8 mouse cellular contexts compared by ENCODE assay signal in the genomic region with DNA sequence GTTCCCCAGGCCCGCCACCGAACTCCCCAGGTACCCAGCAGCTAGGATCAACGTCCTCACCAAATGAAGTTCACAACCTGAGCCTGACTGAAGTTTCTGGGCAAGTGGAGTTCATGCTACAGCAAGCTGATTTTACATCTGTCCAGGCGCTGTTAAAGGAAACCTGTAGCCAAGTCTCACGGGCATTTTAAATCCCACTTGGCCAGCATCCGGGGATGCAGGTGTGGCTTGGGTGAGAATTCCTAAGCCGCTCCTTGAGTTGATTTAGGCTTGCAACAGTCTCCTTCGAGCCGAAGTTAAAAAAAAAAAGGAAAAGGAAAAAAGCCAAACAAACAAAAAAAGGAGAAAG. TPM values are rescaled to one million over a fixed set of nuclear protein-coding genes. Genes with fewer than 3 reads are reported as not detected.
DNase-seq lines count a peak whose midpoint lies in the region; ATAC-seq and TF ChIP-seq lines count a peak whose summit lies in the region.

Gene Pfkl, minus strand, starts transcription at position 139 of the 349 bp plus-strand sequence.

- TF ChIP-seq EP300 in stomach, postnatal 0 days (optimal IDR thresholded peaks at IDR 0.05) = no peak

- no peak for TF ChIP-seq CTCF in cortical plate, adult 2 months (IDR thresholded peaks at IDR 0.05; ENCODE audit: extremely low read depth, insufficient read depth, low read length)
- TF ChIP-seq CTCF in stomach, postnatal 0 days (IDR thresholded peaks at IDR 0.05; ENCODE audit: low read depth) = no peak

- peak within 1 kb of the TSS; percentile 99 for H3K4me3 ChIP-seq in megakaryocyte, embryonic 14.5 days (replicated peaks)
- H3K4me3 ChIP-seq in cortical plate, adult 2 months (ENCODE audit: insufficient read depth, low read length) = peak within 1 kb of the TSS; percentile 86
- peak within 1 kb of the TSS; percentile 86 for H3K4me3 ChIP-seq in limb, embryonic 14.5 days (replicated peaks; ENCODE audit: low read length)
- H3K4me3 ChIP-seq in stomach, postnatal 0 days (ENCODE audit: low read depth, low read length) = peak within 1 kb of the TSS; percentile 79

- H3K36me3 ChIP-seq in megakaryocyte, embryonic 14.5 days (replicated peaks; ENCODE audit: low read length) = peaks cover 35% of the 10 kb centered on the region
- H3K36me3 ChIP-seq in limb, embryonic 14.5 days (ENCODE audit: control insufficient read depth, insufficient read depth, low read length) = peaks cover 5% of the 10 kb centered on the region
- no peaks in the 10 kb centered on the region for H3K36me3 ChIP-seq in stomach, postnatal 0 days (ENCODE audit: control insufficient read depth, insufficient read depth, low read length)

- no peak for ATAC-seq in megakaryocyte, adult 5-6 weeks (ENCODE audit: poor library complexity, severe bottlenecking)
- ATAC-seq in limb, embryonic 14.5 days (ENCODE audit: low FRiP score, low read depth) = peak; percentile 27
- ATAC-seq in stomach, postnatal 0 days (ENCODE audit: low FRiP score, low TSS enrichment) = 0 out of 2 replicates have a peak, but pooled peaks have one; percentile 10

- peak within 1 kb of the TSS; percentile 71 for H3K4me2 ChIP-seq in limb, embryonic 14.5 days (replicated peaks; ENCODE audit: low read depth, low read length, severe bottlenecking)
- H3K4me2 ChIP-seq in stomach, postnatal 0 days (replicated peaks; ENCODE audit: low read depth) = peak within 1 kb of the TSS; percentile 84

- H3K4me1 ChIP-seq in megakaryocyte, embryonic 14.5 days = peaks cover 62% of the 10 kb centered on the region
- H3K4me1 ChIP-seq in cortical plate, adult 2 months (ENCODE audit: control insufficient read depth, insufficient read depth, low read length) = peaks cover 14% of the 10 kb centered on the region
- H3K4me1 ChIP-seq in limb, embryonic 14.5 days (ENCODE audit: control insufficient read depth, insufficient read depth, low read length) = peaks cover 23% of the 10 kb centered on the region
- H3K4me1 ChIP-seq in stomach, postnatal 0 days (replicated peaks; ENCODE audit: control insufficient read depth, insufficient read depth) = peaks cover 9% of the 10 kb centered on the region

- WGBS in limb, embryonic 14.5 days = 0% methylated on average over 9 of the region's 9 CpGs
- WGBS in stomach, postnatal 0 days = under 1% methylated on average over 9 of the region's 9 CpGs

- peaks cover 2% of the 10 kb centered on the region; the same call in 1 of the 2 replicates for H3K9me3 ChIP-seq in megakaryocyte, embryonic 14.5 days
- H3K9me3 ChIP-seq in limb, embryonic 14.5 days (ENCODE audit: control insufficient read depth, low read length) = no peaks in the 10 kb centered on the region
- no peaks in the 10 kb centered on the region for H3K9me3 ChIP-seq in stomach, postnatal 0 days (ENCODE audit: control insufficient read depth, low read length)

- no peaks in the 10 kb centered on the region for H3K27me3 ChIP-seq in megakaryocyte, embryonic 14.5 days (replicated peaks)
- H3K27me3 ChIP-seq in limb, embryonic 14.5 days (ENCODE audit: control insufficient read depth, insufficient read depth, low read length) = no peaks in the 10 kb centered on the region
- no peaks in the 10 kb centered on the region for H3K27me3 ChIP-seq in stomach, postnatal 0 days (ENCODE audit: control insufficient read depth, insufficient read depth, low read length)

- no peak for DNase-seq in heart, postnatal 36 days
- no peak for DNase-seq in limb, embryonic 14.5 days (ENCODE audit: low spot score)
- no peak for DNase-seq in stomach, postnatal 0 days (ENCODE audit: low spot score)
- no peak for DNase-seq in Muller cell, postnatal 12 days (ENCODE audit: inconsistent ontology term)
- no peak for DNase-seq in cerebellum, postnatal 10 days

- H3K27ac ChIP-seq in cortical plate, adult 2 months (ENCODE audit: insufficient read depth, low read length) = peak within 1 kb of the TSS; percentile 98
- H3K27ac ChIP-seq in limb, embryonic 14.5 days (replicated peaks; ENCODE audit: low read depth, low read length) = peak within 1 kb of the TSS; percentile 96
- H3K27ac ChIP-seq in stomach, postnatal 0 days (replicated peaks) = peak within 1 kb of the TSS; percentile 94

- intact Hi-C loops in heart, postnatal 36 days (cut with DNase I) = loop anchor here (2.0 kb wide), 1 partner anchor 25 kb away; no protein-coding TSS in a partner anchor

- no peak for TF ChIP-seq POLR2A in cortical plate, adult 2 months (IDR thresholded peaks at IDR 0.05; ENCODE audit: extremely low read depth, insufficient read depth, low read length)
- no peak for TF ChIP-seq POLR2A in limb, embryonic 14.5 days (IDR thresholded peaks at IDR 0.05; ENCODE audit: borderline replicate concordance, extremely low read depth, insufficient read depth, insufficient read length)

- peak within 1 kb of the TSS; percentile 85 for H3K9ac ChIP-seq in limb, embryonic 14.5 days (ENCODE audit: low read depth, low read length, severe bottlenecking)
- peak within 1 kb of the TSS; percentile 79 for H3K9ac ChIP-seq in stomach, postnatal 0 days (ENCODE audit: low read length)

RNA-seq across cellular contexts. Expression of gene Pfkl, which starts in this region (rescaled TPM):
- 333 and 674 TPM in 2 replicates for polyA plus RNA-seq in megakaryocyte, embryonic 14.5 days (2012; ENCODE audit: insufficient read depth, low replicate concordance)
- total RNA-seq in megakaryocyte, adult 5-6 weeks (2015) = 6.9 and 7.0 TPM in 2 replicates
- 13.6 and 16.9 TPM in 2 replicates for total RNA-seq in megakaryocyte, adult 5-6 weeks (2017)
- polyA plus RNA-seq in cortical plate, adult 2 months (2012; rRNA removed) = 158 and 186 TPM in 2 replicates
- total RNA-seq in heart, postnatal 36 days (2021) = 100 to 1,000 TPM in 1 of 2 experiments, 10 to 100 TPM in 1; 97.8 to 116 TPM
- polyA plus RNA-seq in limb, embryonic 14.5 days (2012; rRNA removed) = 129 and 180 TPM in 2 replicates
- polyA plus RNA-seq in limb, embryonic 14.5 days (2014; fragmentation: Nextera tagmentation; extraction: Ambion mirVana) = 112 and 122 TPM in 2 replicates
- polyA plus RNA-seq in stomach, postnatal 0 days (2015; fragmentation: Nextera tagmentation; extraction: Ambion mirVana) = 82.4 and 86.1 TPM in 2 replicates

Comparison
In these comparisons a context has a peak if more than half of its experiments do, and no peak if none do; other contexts are left out.
1. RNA of gene Pfkl (total RNA-seq): 97.8 to 116 TPM in heart, postnatal 36 days; 6.9 to 16.9 TPM in megakaryocyte, adult 5-6 weeks; every median in the first group is over 4 times any median in the second.
2. Peak in every context shown above with its lines, with median percentiles within 50 percentile points of each other: H3K4me3 ChIP-seq and H3K27ac ChIP-seq.